9 mouse cellular contexts compared by ENCODE assay signal in the genomic region with DNA sequence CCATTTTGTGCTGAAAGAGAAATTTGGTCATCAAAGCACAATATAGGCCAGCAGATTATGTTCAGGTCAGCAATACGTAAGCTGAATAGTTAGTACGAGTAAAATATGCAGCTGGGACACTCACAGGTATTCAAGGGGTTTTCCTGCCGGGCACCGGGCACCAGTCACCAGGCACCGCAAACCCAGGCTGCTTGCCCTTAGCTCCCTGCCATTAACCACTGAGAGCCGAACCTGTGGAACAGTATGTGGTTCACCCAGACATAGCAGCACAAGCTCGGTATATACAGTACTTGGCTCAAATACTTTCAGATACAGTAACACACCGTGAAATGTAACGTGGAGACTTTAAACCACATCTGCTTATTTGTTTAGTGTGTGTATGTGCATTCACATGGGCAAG. TPM values are rescaled to one million over a fixed set of nuclear protein-coding genes. Genes with fewer than 3 reads are reported as not detected.
A peak's percentile ranks its signal among the peaks of the same experiment; 100 is the strongest.
DNase-seq lines count a peak whose midpoint lies in the region; ATAC-seq and TF ChIP-seq lines count a peak whose summit lies in the region.
"Had no signal": no experiment of that assay in that cellular context is flagged by ENCODE, and none has a peak within 500 bp of the region (broad histone marks: within the 10 kb centered on the region; RNA-seq: fewer than 3 reads in every experiment).

No protein-coding gene starts in this region.

- H3K4me1 ChIP-seq in heart, adult 2 months (ENCODE audit: control insufficient read depth, insufficient read depth, low read length), result peaks cover 8% of the 10 kb centered on the region
- peaks cover 18% of the 10 kb centered on the region for H3K4me1 ChIP-seq in heart, embryonic 10.5 days
- no peaks in the 10 kb centered on the region for H3K4me1 ChIP-seq in kidney, embryonic 14.5 days (ENCODE audit: control insufficient read depth, insufficient read depth, low read length)
- H3K4me1 ChIP-seq in midbrain, postnatal 0 days (ENCODE audit: insufficient read depth, low read length), result no peaks in the 10 kb centered on the region
- H3K4me1 ChIP-seq in midbrain, embryonic 11.5 days (ENCODE audit: control insufficient read depth, insufficient read depth, low read length), result peaks cover 5% of the 10 kb centered on the region; the same call in 1 of the 2 replicates

- no peak overlapping the region for H3K4me3 ChIP-seq in heart, adult 2 months
- H3K4me3 ChIP-seq in heart, embryonic 10.5 days, result no peak overlapping the region
- H3K4me3 ChIP-seq in kidney, embryonic 14.5 days (ENCODE audit: low read length), result no peak overlapping the region
- H3K4me3 ChIP-seq in midbrain, postnatal 0 days (ENCODE audit: low read depth, low read length), result no peak overlapping the region
- no peak overlapping the region for H3K4me3 ChIP-seq in midbrain, embryonic 11.5 days (ENCODE audit: low read depth, low read length)
- H3K4me3 ChIP-seq: liver, embryonic 15.5 days had no signal

- TF ChIP-seq EP300 in heart, adult 2 months (IDR thresholded peaks at IDR 0.05; ENCODE audit: insufficient read depth, low read depth, low read length), result no peak

- TF ChIP-seq CTCF in heart, adult 2 months (IDR thresholded peaks at IDR 0.05), result no peak
- no peak for TF ChIP-seq CTCF in midbrain, postnatal 0 days (IDR thresholded peaks at IDR 0.05)

- 0 out of 2 replicates have a peak, but pooled peaks have one; percentile 24 for ATAC-seq in kidney, embryonic 14.5 days (ENCODE audit: low FRiP score, low TSS enrichment)
- no peak for ATAC-seq in midbrain, postnatal 0 days (ENCODE audit: low FRiP score)
- no peak for ATAC-seq in midbrain, embryonic 11.5 days (ENCODE audit: low FRiP score)

- peaks cover 3% of the 10 kb centered on the region; the same call in 1 of the 2 replicates for H3K79me2 ChIP-seq in heart, adult 2 months (replicated peaks; ENCODE audit: control insufficient read depth, insufficient read depth, low read length)

- no peaks in the 10 kb centered on the region for H3K27me3 ChIP-seq in heart, adult 2 months (ENCODE audit: control insufficient read depth, insufficient read depth, low read length)
- H3K27me3 ChIP-seq in heart, embryonic 10.5 days (ENCODE audit: insufficient read depth, poor library complexity, severe bottlenecking), result no peaks in the 10 kb centered on the region
- H3K27me3 ChIP-seq in kidney, embryonic 14.5 days (ENCODE audit: control insufficient read depth, insufficient read depth, low read length), result no peaks in the 10 kb centered on the region
- no peaks in the 10 kb centered on the region for H3K27me3 ChIP-seq in midbrain, postnatal 0 days (ENCODE audit: insufficient read depth, low read length)
- H3K27me3 ChIP-seq in midbrain, embryonic 11.5 days (ENCODE audit: control insufficient read depth, insufficient read depth, low read length), result no peaks in the 10 kb centered on the region
- H3K27me3 ChIP-seq: liver, embryonic 15.5 days had no signal

- H3K4me2 ChIP-seq in kidney, embryonic 14.5 days (replicated peaks; ENCODE audit: low read depth, low read length), result no peak overlapping the region
- H3K4me2 ChIP-seq in midbrain, postnatal 0 days (ENCODE audit: low read depth, low read length, poor library complexity, severe bottlenecking), result no peak overlapping the region
- H3K4me2 ChIP-seq in midbrain, embryonic 11.5 days, result no peak overlapping the region
- H3K4me2 ChIP-seq: liver, embryonic 15.5 days had no signal

- no peaks in the 10 kb centered on the region for H3K9me3 ChIP-seq in heart, embryonic 10.5 days
- H3K9me3 ChIP-seq in kidney, embryonic 14.5 days (ENCODE audit: control insufficient read depth, low read length), result no peaks in the 10 kb centered on the region
- H3K9me3 ChIP-seq in midbrain, postnatal 0 days (ENCODE audit: low read length), result no peaks in the 10 kb centered on the region
- H3K9me3 ChIP-seq in midbrain, embryonic 11.5 days (ENCODE audit: control insufficient read depth, low read length), result no peaks in the 10 kb centered on the region
- H3K9me3 ChIP-seq: liver, embryonic 15.5 days had no signal

- WGBS in heart, adult 2 months, result 61% methylated on average over 9 of the region's 9 CpGs
- 85% methylated on average over 9 of the region's 9 CpGs for WGBS in heart, embryonic 10.5 days
- WGBS in kidney, embryonic 14.5 days, result 85% methylated on average over 9 of the region's 9 CpGs
- WGBS in midbrain, postnatal 0 days, result 80% methylated on average over 9 of the region's 9 CpGs
- 88% methylated on average over 9 of the region's 9 CpGs for WGBS in midbrain, embryonic 11.5 days

- H3K36me3 ChIP-seq in heart, adult 2 months (ENCODE audit: control insufficient read depth, insufficient read depth, low read length), result peaks cover 2% of the 10 kb centered on the region; the same call in 1 of the 2 replicates
- H3K36me3 ChIP-seq in heart, embryonic 10.5 days, result peaks cover 39% of the 10 kb centered on the region
- H3K36me3 ChIP-seq in kidney, embryonic 14.5 days (ENCODE audit: control insufficient read depth, insufficient read depth, low read length), result peaks cover 25% of the 10 kb centered on the region; the same call in 1 of the 2 replicates
- peaks cover 7% of the 10 kb centered on the region; the same call in 1 of the 2 replicates for H3K36me3 ChIP-seq in midbrain, postnatal 0 days (ENCODE audit: insufficient read depth, low read length)
- H3K36me3 ChIP-seq in midbrain, embryonic 11.5 days (ENCODE audit: control insufficient read depth, insufficient read depth, low read length), result no peaks in the 10 kb centered on the region; the same call in 1 of the 2 replicates

- H3K9ac ChIP-seq in heart, adult 2 months (ENCODE audit: low read depth, low read length), result no peak overlapping the region
- no peak overlapping the region for H3K9ac ChIP-seq in kidney, embryonic 14.5 days (ENCODE audit: low read depth, low read length)
- no peak overlapping the region for H3K9ac ChIP-seq in midbrain, postnatal 0 days (replicated peaks; ENCODE audit: low read length, poor library complexity, severe bottlenecking)
- no peak overlapping the region for H3K9ac ChIP-seq in midbrain, embryonic 11.5 days (ENCODE audit: low read length)
- H3K9ac ChIP-seq: liver, embryonic 15.5 days had no signal

- no peak for DNase-seq in heart, adult 2 months
- no peak for DNase-seq in heart, embryonic 10.5 days (ENCODE audit: low spot score)
- no peak for DNase-seq in kidney, postnatal 36 days
- DNase-seq in midbrain, postnatal 0 days (ENCODE audit: low spot score), result no peak
- no peak for DNase-seq in midbrain, embryonic 11.5 days (ENCODE audit: low spot score, missing footprints)
- no peak for DNase-seq in embryo, embryonic 9.5 days (ENCODE audit: extremely low spot score)
- no peak for DNase-seq in urinary bladder, postnatal 25 days (ENCODE audit: low spot score)

- TF ChIP-seq POLR2A in heart, adult 2 months (IDR thresholded peaks at IDR 0.05; ENCODE audit: insufficient read depth, low read depth, low read length), result no peak

- peak overlapping the region; percentile 16; the same call in 1 of the 2 replicates for H3K27ac ChIP-seq in heart, adult 2 months
- H3K27ac ChIP-seq in heart, embryonic 10.5 days, result no peak overlapping the region
- H3K27ac ChIP-seq in kidney, embryonic 14.5 days (ENCODE audit: low read depth, low read length), result no peak overlapping the region
- peak overlapping the region; percentile 33 for H3K27ac ChIP-seq in midbrain, postnatal 0 days (ENCODE audit: low read depth, low read length)
- no peak overlapping the region for H3K27ac ChIP-seq in midbrain, embryonic 11.5 days (ENCODE audit: low read depth, low read length)
- H3K27ac ChIP-seq: liver, embryonic 15.5 days had no signal

- intact Hi-C loops in heart, adult 2 months (cut with DNase I), result no loop called here

RNA-seq across cellular contexts. Expression of gene Mcmbp, which starts 15.1 kb away (rescaled TPM):
- 10 to 100 TPM; 23.7 to 25.2 TPM for total RNA-seq in heart, adult 2 months (2021)
- polyA plus RNA-seq in heart, adult 2 months (2012; rRNA removed), result 14.0 and 25.0 TPM in 2 replicates
- polyA plus RNA-seq in heart, embryonic 10.5 days (2016; fragmentation: Nextera tagmentation; extraction: Ambion mirVana), result 44.4 and 51.9 TPM in 2 replicates
- polyA plus RNA-seq in kidney, embryonic 14.5 days (2014; fragmentation: Nextera tagmentation; extraction: Ambion mirVana), result 78.1 and 87.9 TPM in 2 replicates
- 37.1 and 39.0 TPM in 2 replicates for total RNA-seq in midbrain, postnatal 0 days (2014; rRNA removed)
- 34.8 and 42.7 TPM in 2 replicates for polyA plus RNA-seq in midbrain, postnatal 0 days (2015; fragmentation: Nextera tagmentation; extraction: Ambion mirVana)
- 79.1 and 83.9 TPM in 2 replicates for polyA plus RNA-seq in midbrain, embryonic 11.5 days (2014; fragmentation: Nextera tagmentation; extraction: Ambion mirVana)

RNA-seq across cellular contexts. Expression of gene Sec23ip, which starts 19.6 kb away (rescaled TPM):
- 10 to 100 TPM; 25.1 to 26.8 TPM for total RNA-seq in heart, adult 2 months (2021)
- 26.5 and 33.0 TPM in 2 replicates for polyA plus RNA-seq in heart, adult 2 months (2012; rRNA removed)
- polyA plus RNA-seq in heart, embryonic 10.5 days (2016; fragmentation: Nextera tagmentation; extraction: Ambion mirVana), result 37.4 and 42.7 TPM in 2 replicates
- 22.5 and 38.4 TPM in 2 replicates for polyA plus RNA-seq in kidney, embryonic 14.5 days (2014; fragmentation: Nextera tagmentation; extraction: Ambion mirVana)
- 23.5 and 35.7 TPM in 2 replicates for total RNA-seq in midbrain, postnatal 0 days (2014; rRNA removed)
- polyA plus RNA-seq in midbrain, postnatal 0 days (2015; fragmentation: Nextera tagmentation; extraction: Ambion mirVana), result 26.3 and 26.4 TPM in 2 replicates
- 44.4 and 46.6 TPM in 2 replicates for polyA plus RNA-seq in midbrain, embryonic 11.5 days (2014; fragmentation: Nextera tagmentation; extraction: Ambion mirVana)

Comparison
In these comparisons a context has a peak if more than half of its experiments do, and no peak if none do; other contexts are left out.
1. H3K27ac ChIP-seq: peak in heart, adult 2 months (single experiment) and midbrain, postnatal 0 days (single experiment); none in heart, embryonic 10.5 days (single experiment), kidney, embryonic 14.5 days (single experiment) and midbrain, embryonic 11.5 days (single experiment).